Mouse (Mus musculus) testis, postnatal 10 days (tissue): Measurements from ENCODE around the gene Gm21970.

Experiments
- DNase-seq: peaks from one replicate; pipeline ENCODE4 v3.0.0; 2021; ENCODE audit warnings: low spot score

Gm21970 gene

DNA sequence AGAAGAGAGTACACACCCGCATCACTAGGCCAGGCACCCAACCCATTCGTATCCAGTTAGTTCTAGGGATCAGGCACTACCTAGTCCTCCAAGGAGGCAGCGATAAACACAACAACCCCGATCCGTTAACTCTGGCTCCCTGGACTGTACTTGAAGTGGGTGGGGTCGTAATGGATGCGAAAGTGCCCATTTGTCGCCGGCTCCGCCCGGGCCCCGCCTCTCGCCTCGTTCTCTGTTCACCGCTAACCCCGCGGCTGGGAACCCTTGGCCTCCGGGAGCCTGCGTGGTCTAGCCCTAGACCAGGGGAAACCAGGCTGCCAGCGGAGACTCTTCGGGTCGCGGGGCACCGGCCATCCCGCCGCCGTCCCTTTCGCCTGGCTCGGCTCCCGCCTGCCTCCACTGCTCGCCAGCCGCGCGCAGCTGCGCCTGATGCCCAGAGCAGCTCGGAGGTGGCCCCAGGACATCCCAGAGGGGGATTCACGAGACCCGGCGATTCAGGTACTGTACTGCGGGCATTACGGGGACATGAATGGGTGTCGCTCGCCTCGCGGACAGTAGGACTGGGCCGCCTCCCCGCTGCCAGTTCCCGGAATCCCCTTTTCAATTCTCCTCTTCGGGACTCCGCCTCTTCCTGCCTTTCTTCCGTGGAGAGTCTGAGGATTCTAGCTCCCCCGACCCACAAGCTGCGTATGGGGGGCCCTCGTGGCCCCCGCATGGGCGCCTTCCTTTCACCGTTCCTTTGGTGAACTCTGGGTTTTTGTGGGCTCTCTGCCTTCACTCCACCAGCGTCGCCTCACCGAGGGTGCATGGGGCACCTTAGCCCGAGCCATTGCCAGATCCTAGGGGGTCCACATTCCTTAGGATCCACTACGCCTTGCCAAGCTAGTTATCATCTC, 18.7 kb upstream of the Gm21970 start, which contains the start of gene Ifnar2:
TSS of gene Ifnar2 (plus strand) at position 207 of the 896 bp plus-strand sequence.
- DNase-seq = peak; percentile 83

GRCm38 (mm10) chr16:91373473-91374252, 17.9 kb upstream of the Gm21970 start:
- DNase-seq = no peak

DNA sequence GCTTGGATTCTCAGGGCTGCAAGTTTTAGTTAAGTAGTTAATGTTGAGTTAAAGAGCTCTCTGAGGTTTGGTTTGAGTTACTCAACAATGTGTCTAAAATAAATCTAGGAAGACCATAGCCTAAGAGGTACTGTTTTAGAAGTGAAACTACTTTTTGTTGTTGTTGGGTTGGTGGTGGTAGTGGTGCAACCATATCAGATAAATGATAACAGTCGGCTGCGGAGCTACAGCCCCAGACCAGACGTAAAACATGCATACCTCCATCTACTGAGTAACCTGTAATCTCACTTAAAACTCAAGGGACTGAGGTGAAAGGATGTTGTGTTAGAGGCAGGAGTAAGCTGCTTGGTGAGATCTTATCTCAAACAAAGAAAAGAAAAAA, 17.3 kb upstream of the Gm21970 start:
- DNase-seq = no peak

DNA sequence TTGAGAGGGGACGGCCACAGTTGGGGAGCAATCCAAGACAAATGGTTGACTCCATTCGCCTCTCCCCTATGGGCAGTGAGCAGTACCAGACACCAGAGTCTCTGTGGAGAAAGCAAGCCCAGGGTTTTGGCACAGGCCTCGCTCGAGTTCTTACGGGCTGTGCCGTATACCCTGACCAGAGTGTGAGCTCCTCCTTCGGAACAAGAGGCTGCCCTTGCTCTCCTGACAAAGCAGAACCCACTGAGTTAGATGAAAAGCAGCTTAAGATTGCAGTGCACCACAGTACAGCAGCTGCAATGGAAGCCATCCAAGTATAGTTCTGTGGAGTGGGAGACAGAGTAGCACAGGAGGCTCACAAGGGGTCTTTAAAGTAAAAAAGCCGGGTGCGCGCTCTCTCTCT, 14.8 kb upstream of the Gm21970 start:
- DNase-seq = no peak

- no peak for DNase-seq
Measured at GRCm38 (mm10) chr16:91378431-91378986, 13.0 kb upstream of the Gm21970 start.

DNA sequence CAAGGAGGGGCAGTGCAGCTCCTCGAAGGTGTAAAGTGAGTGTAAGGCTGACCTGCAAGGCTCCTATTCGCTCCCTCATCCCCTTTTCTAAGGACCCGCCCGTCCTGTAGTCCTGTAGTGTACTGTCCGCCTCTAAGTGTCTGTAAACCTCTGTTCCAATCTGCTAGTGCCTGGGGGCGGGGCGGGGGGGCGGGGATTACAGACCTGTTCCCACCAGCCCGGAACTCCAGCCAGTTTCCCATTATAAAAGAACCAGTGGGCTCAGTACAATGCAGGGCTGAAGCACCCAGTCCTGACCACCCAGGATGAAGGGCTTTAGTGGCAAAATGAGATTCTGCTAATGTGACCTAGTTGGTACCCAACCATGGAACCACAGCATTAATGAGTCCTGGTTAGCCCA, 12.5 kb upstream of the Gm21970 start:
- no peak for DNase-seq

DNA sequence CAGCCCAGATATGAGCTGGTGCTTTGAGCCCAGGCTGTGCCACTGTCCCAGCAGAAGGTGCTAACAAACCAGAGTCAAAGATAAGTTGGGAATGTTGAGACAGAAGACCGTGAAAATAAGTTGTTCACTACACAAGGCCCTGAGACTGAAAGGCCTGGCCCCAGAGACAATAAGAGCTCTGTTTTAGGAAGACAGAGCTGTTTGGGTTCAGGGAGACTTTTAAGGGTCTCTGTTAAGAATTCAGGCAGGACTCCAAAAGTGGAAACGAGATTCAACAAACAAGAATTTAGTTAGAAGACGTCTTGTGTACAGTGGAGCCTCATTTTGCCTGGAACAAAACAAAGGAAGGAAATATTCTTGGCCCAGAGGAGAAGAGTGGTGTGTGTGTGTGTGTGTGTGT, 12.1 kb upstream of the Gm21970 start:
- no peak for DNase-seq

DNA sequence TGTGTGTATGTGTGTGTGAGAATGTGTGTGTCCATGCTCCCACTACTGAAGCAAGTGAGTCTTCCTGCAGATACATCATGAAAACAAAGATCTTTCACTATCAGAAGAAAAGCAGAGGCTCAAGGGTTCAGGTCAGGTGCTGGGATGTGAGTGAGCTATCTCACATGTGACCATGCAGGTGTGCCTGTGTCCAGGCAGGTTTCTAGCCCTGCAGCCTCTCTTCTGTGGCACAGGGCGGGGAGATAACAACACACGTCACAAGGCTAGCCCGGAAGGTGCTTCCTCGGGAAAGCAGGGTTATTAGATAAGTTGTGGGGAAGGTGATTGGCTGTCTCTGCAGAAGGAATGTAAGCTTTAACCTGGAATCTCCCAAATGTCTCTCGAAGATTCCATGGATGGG, 11.4 kb upstream of the Gm21970 start:
- no peak for DNase-seq

GRCm38 (mm10) chr16:91381606-91382005, 9.9 kb upstream of the Gm21970 start:
- DNase-seq = no peak

DNA sequence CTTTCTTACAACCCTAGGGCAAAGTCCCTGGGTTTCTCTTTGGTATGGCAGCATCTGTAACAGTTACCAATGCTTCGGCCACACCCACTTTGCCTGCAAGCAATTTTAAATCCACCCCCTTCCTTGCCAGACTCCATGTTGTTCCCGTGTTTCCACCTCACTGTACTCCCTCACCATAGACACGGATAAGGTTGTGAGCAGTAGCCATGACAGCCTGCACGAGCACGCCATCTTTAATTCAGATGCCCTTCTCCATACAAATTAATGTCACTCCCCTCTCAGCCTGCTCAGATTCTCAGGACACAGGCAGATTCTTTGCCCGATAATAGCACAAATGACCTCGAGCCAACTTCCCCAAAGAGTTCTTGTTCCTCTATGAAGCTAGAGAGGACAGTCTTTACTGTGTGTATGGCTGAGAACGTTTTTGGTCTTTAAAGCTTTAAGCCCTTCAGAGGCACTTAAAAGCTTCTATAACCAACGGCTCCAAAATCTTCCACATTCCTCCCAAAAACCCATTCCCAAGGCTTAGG, 9.2 kb upstream of the Gm21970 start:
- no peak for DNase-seq

- no peak for DNase-seq
Measured at GRCm38 (mm10) chr16:91384221-91384620, 7.3 kb upstream of the Gm21970 start.

DNA sequence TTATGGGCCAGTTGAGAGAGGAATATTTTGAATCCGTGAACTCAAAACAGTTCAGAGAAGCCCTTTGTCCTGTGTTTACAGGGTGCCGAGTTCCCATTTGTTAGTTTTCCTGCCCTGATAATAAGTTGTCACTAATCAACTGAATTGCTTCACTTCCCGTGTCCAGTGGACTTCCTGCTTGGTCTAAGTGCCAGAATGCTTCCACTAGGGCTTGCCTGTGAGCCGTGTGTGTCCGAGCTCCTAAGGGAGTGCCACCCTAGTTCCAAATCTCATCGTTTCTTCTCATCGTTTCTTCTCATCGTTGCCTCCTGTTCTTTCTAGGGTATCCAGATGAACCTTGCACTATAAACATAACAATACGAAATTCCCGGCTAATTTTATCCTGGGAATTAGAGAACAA, 5.9 kb upstream of the Gm21970 start:
- no peak for DNase-seq

DNA sequence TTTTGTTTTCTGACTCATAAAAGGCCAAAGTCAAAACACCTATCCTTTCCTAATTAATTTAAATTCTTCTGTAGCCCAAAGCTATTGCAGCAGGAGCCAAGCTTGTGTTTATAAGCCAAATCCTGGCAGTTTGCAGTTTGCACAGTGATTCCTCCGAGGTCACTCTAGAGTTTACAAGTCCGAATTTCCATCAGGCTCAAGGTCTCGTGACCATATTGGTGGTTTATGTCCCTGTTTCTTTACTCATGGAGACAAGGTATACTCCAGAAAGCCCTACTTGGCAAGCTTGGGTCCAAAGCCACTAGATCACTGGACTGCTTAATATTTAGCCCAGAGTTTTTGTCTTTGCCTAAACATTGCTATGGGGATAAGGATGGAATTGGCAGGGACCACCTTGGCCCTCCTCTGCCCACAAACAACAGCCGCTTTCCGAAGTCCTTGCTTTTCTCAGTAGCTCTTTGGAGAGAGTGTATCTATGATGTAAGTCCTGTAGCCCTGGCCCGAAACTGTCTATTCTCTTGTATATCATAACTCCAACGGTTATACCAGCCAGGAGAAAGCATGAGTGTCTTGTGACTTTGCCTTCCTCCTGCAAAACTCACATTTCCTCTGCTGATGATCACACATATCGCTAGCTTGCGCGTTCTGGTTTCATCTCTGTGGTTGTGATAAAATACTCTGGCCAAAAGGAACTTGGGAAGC, 5.0 kb upstream of the Gm21970 start:
- DNase-seq = no peak

DNA sequence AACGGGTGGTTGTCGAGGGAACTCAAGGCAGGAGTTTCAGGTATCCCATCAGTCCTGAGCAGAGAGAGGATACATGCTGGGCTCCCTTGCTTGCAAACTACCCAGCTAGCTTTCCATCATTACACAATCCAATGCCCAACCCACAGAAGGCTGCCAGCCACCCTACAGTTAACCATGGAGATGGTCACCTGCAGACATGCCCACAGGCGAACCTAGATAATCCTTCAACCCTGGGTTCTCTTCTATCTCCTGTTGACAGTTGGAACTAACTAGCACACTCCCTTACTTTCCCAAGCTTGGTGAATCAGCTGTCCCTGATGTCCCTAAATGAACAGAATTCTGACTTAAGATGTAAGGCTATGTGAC, 4.4 kb upstream of the Gm21970 start:
- DNase-seq = no peak

DNA sequence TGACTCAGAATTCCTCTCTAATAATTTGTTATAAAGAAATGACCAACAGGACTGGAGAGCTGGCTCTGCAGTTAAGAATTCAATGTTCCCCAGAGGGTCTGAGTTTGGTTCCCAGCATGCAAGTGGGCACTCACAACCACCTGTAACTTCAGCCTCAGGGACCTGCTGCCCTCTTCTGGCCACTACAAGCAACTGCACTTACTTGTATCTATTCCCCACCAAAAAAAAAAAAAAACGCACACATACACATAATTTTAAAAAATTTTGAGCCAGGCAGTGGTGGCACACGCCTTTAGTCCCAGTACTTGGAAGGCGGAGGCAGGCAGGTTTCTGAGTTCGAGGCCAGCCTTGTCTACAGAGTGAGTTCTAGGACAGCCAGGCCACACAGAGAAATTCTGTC, 1.4 kb upstream of the Gm21970 start:
- no peak for DNase-seq

GRCm38 (mm10) chr16:91394826-91395410, 3.4 kb downstream of the Gm21970 start:
- no peak for DNase-seq

- no peak for DNase-seq
Measured at GRCm38 (mm10) chr16:91395633-91396392, 4.3 kb downstream of the Gm21970 start.

DNA sequence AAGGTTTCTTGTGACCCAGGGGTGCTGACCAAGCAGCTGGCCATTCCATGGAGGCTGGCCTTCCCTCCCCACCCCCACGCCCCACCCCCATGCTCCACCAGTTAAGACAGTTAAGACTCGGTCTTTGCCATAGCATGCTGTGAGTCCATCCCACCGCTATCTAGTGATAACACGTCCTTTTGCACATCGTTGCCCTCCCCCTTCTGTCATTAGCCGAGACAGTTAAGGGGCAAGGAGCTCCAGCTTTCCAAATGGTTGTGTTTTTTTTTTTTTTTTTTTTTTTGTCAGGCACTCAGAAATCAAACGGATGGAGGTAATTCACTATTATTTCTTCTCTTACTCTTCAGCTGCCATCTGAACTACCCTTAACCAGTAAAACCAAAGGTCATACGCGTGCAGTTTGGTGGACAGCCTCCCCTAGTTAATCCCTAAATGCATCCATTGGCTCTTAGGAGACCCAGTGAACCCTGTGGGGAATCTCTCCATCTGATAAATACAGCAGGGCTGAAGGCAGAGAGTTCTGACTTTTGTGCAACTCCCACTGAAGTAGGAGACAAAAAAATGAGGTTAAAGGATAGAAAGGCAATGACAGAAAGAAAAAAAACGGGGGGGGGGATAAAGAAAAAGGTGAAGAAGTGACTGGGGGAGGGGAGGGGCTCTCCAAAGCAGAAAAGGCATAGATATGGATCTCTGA, 5.5 kb downstream of the Gm21970 start:
- no peak for DNase-seq

DNA sequence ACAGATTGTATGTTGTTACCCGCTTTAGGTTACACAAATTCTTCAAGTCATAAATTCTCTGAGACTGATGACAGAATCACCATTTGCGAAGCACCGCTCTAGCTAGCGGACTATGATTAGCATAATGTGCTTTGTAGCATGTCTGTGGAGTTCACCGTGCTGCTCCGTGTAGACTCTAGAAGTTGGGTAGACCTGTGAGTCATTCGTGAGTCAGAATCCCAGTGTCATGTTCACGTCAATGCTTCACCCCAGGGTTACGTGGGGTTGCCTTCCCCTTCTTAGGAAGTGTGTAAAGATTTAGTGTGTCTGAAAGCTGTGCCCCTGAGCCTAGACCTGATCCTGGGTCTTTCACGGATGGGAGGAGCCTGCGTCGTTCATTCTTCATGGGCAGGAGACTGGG, 6.5 kb downstream of the Gm21970 start:
- no peak for DNase-seq

GRCm38 (mm10) chr16:91398944-91399343, 7.4 kb downstream of the Gm21970 start:
- DNase-seq = no peak
